Mouse (Mus musculus) midbrain, embryonic 15.5 days (tissue): ENCODE results near the gene Mpv17. TPM values are rescaled to one million over a fixed set of nuclear protein-coding genes. Genes with fewer than 3 reads are reported as not detected.

ENCODE experiments used
- ATAC-seq: fragments of 200-750 bp; cut with Nextera tagmentation; replicated peaks from 2 replicates; pipeline ENCODE4 v1.8.0; 2017; ENCODE audit warnings: moderate TSS enrichment
- H3K27ac ChIP-seq: fragments of 300-500 bp; sonication (generic); 2 replicates; pipeline ENCODE4 v1.5.1; 2015; ENCODE audit warnings: mild to moderate bottlenecking, inconsistent platforms
- H3K27me3 ChIP-seq: fragments of 300-500 bp; sonication (generic); replicated peaks from 2 replicates; pipeline ENCODE4 v1.6.1; 2015; ENCODE audit warnings: inconsistent platforms
- H3K36me3 ChIP-seq: fragments of 300-500 bp; sonication (generic); replicated peaks from 2 replicates; pipeline ENCODE4 v1.6.1; 2015; ENCODE audit warnings: inconsistent platforms
- H3K4me1 ChIP-seq: fragments of 300-500 bp; sonication (generic); 2 replicates; pipeline ENCODE4 v1.6.1; 2015; ENCODE audit warnings: inconsistent platforms
- H3K4me2 ChIP-seq: fragments of 300-500 bp; sonication (generic); 2 replicates; pipeline ENCODE4 v1.6.1; 2015; ENCODE audit warnings: inconsistent platforms, mild to moderate bottlenecking, moderate library complexity
- H3K4me3 ChIP-seq: fragments of 300-500 bp; sonication (generic); 2 replicates; pipeline ENCODE4 v1.5.1; 2015; ENCODE audit warnings: mild to moderate bottlenecking, inconsistent platforms
- H3K9ac ChIP-seq: fragments of 300-500 bp; sonication (generic); 2 replicates; pipeline ENCODE4 v1.6.1; 2015; ENCODE audit warnings: mild to moderate bottlenecking, inconsistent platforms
- H3K9me3 ChIP-seq: fragments of 300-500 bp; sonication (generic); 2 replicates; pipeline ENCODE4 v1.6.1; 2016; ENCODE audit warnings: inconsistent platforms
- WGBS: fragments of 180-500 bp; shearing (Covaris S2); methylation state at CpG from one replicate; pipeline ENCODE4 v1.1.7; 2015; ENCODE audit warnings: mixed read lengths; 5-methylcytosine and 5-hydroxymethylcytosine counted together
- polyA plus RNA-seq: library from polyadenylated mRNA; unstranded; fragments of >200 nt; fragmentation: Nextera tagmentation; extraction: Ambion mirVana; gene quantifications from 2 replicates; pipeline ENCODE4 v1.2.1, GENCODE M21; 2015

The Mpv17 gene
- polyA plus RNA-seq, 1 experiment from 2014 or later = 51.5 TPM

DNA sequence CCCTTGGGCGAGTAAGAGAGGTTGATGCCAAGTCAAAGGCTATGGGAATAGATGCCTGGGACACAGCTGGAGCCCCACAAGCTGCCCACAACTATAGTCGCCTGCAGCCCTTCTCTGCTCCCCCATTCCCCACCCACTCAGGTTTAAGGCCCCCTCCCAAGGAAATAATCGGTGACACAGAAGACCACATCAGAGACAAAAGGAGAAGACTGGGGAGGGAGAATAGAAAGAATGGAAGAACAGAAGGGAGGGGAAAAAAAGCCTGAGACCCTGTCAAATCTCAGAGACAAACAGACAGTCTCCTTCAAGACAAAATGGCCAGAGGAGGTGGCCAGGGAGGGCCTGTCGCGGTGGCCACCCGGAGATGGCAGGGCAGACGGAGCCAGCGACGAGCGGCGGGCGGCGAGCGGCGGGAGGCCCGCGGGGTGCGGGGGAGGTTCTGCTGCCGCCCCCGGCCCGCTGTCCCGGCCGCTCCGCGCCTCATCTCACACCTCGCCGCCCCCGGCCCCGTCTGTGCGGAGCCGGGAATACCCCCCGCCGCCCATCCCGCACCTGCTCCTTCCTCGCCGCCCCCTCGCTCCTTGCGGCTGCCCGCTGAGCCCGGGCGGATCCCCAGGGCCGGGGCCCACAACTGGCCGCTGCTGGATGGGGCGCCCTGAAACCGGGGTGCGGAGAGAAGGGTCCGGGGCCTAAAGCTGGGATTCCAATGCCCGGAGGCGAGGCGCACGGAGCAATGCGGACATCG is 61.6 kb downstream of the Mpv17 start:
- Histone ChIP-seq H3K27ac (no peak overlapping the region), H3K4me3 (peak overlapping the region; percentile 44), H3K4me1 (peaks cover 30% of the 10 kb centered on the region), H3K9ac (peak overlapping the region; percentile 52), H3K36me3 (no peaks in the 10 kb centered on the region), H3K4me2 (peak overlapping the region; percentile 53), H3K27me3 (peaks cover 67% of the 10 kb centered on the region), H3K9me3 (no peaks in the 10 kb centered on the region)
- ATAC-seq = no peak; the same call in 1 of the 2 replicates
- WGBS = under 1% methylated on average over 50 of the region's 53 CpGs

Other genes with a start within 250 kb of the Mpv17 start
- 217 and 225 TPM in 2 replicates for gene Ost4, start 246.5 kb downstream of the Mpv17 start, polyA plus RNA-seq
- gene Emilin1, start 240.8 kb downstream of the Mpv17 start, polyA plus RNA-seq = 17.8 and 20.3 TPM in 2 replicates
- gene Khk, start 232.8 kb downstream of the Mpv17 start, polyA plus RNA-seq = 8.0 and 10.4 TPM in 2 replicates
- gene Cgref1, start 208.7 kb downstream of the Mpv17 start, polyA plus RNA-seq = 62.7 and 66.5 TPM in 2 replicates
- 110 and 113 TPM in 2 replicates for gene Preb, start 193.9 kb downstream of the Mpv17 start, polyA plus RNA-seq
- 0.08 TPM in 1 of 2 replicates, not detected in the other for gene Tcf23, start 185.6 kb downstream of the Mpv17 start, polyA plus RNA-seq
- 161 and 164 TPM in 2 replicates for gene Atraid, start 105.9 kb downstream of the Mpv17 start, polyA plus RNA-seq
- gene Slc5a6, start 105.3 kb downstream of the Mpv17 start, polyA plus RNA-seq = 26.9 and 29.1 TPM in 2 replicates
- 14.9 and 16.2 TPM in 2 replicates for gene Cad, start 99.5 kb downstream of the Mpv17 start, polyA plus RNA-seq
- not detected in 2 replicates for gene Dnajc5g, start 48.0 kb downstream of the Mpv17 start, polyA plus RNA-seq
- 20.4 and 21.5 TPM in 2 replicates for gene Slc30a3, start 46.0 kb downstream of the Mpv17 start, polyA plus RNA-seq
- gene Trim54, start 37.5 kb downstream of the Mpv17 start, polyA plus RNA-seq = not detected in 2 replicates
- gene Ucn, start 15.4 kb downstream of the Mpv17 start, polyA plus RNA-seq = not detected in 2 replicates
- gene Gm29609, start 25.7 kb upstream of the Mpv17 start, polyA plus RNA-seq = 1.7 TPM in 2 replicates
- 72.3 and 73.6 TPM in 2 replicates for gene Gtf3c2, start 25.9 kb upstream of the Mpv17 start, polyA plus RNA-seq
- gene Snx17, start 39.0 kb upstream of the Mpv17 start, polyA plus RNA-seq = 125 and 126 TPM in 2 replicates
- gene Eif2b4, start 39.2 kb upstream of the Mpv17 start, polyA plus RNA-seq = 85.0 and 92.1 TPM in 2 replicates
- gene Zfp513, start 48.1 kb upstream of the Mpv17 start, polyA plus RNA-seq = 17.0 and 19.4 TPM in 2 replicates
- 191 and 200 TPM in 2 replicates for gene Ppm1g, start 66.4 kb upstream of the Mpv17 start, polyA plus RNA-seq
- gene Nrbp1, start 86.6 kb upstream of the Mpv17 start, polyA plus RNA-seq = 169 and 177 TPM in 2 replicates
- gene Gm9970, start 87.0 kb upstream of the Mpv17 start, polyA plus RNA-seq = 0.45 and 0.69 TPM in 2 replicates
- 2.5 and 3.2 TPM in 2 replicates for gene Krtcap3, start 97.4 kb upstream of the Mpv17 start, polyA plus RNA-seq
- gene Ift172, start 136.9 kb upstream of the Mpv17 start, polyA plus RNA-seq = 34.3 and 36.6 TPM in 2 replicates
- gene Fndc4, start 141.8 kb upstream of the Mpv17 start, polyA plus RNA-seq = 107 and 113 TPM in 2 replicates
- 0.50 and 0.74 TPM in 2 replicates for gene Gckr, start 143.2 kb upstream of the Mpv17 start, polyA plus RNA-seq